In genomic region chr2:91237511-91238080, GRCm38 (mm10) we compare ENCODE assay signal across 8 mouse cellular contexts. TPM values are rescaled to one million over a fixed set of nuclear protein-coding genes. Genes with fewer than 3 reads are reported as not detected.
DNase-seq lines count a peak whose midpoint lies in the region; ATAC-seq and TF ChIP-seq lines count a peak whose summit lies in the region.
"Not testable (repeated sequence)": the region's sequence is repeated elsewhere in the genome, so short reads cannot be mapped to it uniquely, and the experiment has no call there.

No protein-coding gene starts in this region.

- not testable (repeated sequence) for TF ChIP-seq POLR2A in liver, adult 2 months (IDR thresholded peaks at IDR 0.05; ENCODE audit: extremely low read depth, insufficient read depth, low read length); small intestine, adult 2 months (IDR thresholded peaks at IDR 0.05; ENCODE audit: low read depth, low read length)

- peak overlapping the region; percentile 88 for H3K27ac ChIP-seq in embryonic facial prominence, embryonic 14.5 days (replicated peaks; ENCODE audit: low read depth, low read length)
- peak overlapping the region; percentile 94; the same call in 1 of the 2 replicates for H3K27ac ChIP-seq in heart, embryonic 11.5 days (ENCODE audit: low read depth, low read length)
- H3K27ac ChIP-seq in intestine, embryonic 16.5 days (ENCODE audit: low read length), result peak overlapping the region; percentile 97
- H3K27ac ChIP-seq in liver, adult 2 months (replicated peaks; ENCODE audit: insufficient read depth, low read depth, low read length), result peak overlapping the region; percentile 89; the same call in 1 of the 2 replicates
- peak overlapping the region; percentile 87 for H3K27ac ChIP-seq in midbrain, embryonic 10.5 days (replicated peaks)
- peak overlapping the region; percentile 69 for H3K27ac ChIP-seq in small intestine, adult 2 months (ENCODE audit: insufficient read depth, low read depth, low read length)

- WGBS in embryonic facial prominence, embryonic 14.5 days, result 19% methylated on average over 4 of the region's 4 CpGs
- 17% methylated on average over 4 of the region's 4 CpGs for WGBS in heart, embryonic 11.5 days (ENCODE audit: insufficient replicate concordance)
- 21% methylated on average over 4 of the region's 4 CpGs for WGBS in intestine, embryonic 16.5 days
- WGBS in liver, adult 2 months, result 3% methylated on average over 4 of the region's 4 CpGs
- 28% methylated on average over 4 of the region's 4 CpGs for WGBS in midbrain, embryonic 10.5 days
- WGBS in small intestine, adult 2 months, result 6% methylated on average over 4 of the region's 4 CpGs

- H3K4me1 ChIP-seq in embryonic facial prominence, embryonic 14.5 days (ENCODE audit: control insufficient read depth, insufficient read depth, low read length); heart, embryonic 11.5 days (ENCODE audit: control insufficient read depth, insufficient read depth, low read length); intestine, embryonic 16.5 days (ENCODE audit: control insufficient read depth, insufficient read depth, low read length); liver, adult 2 months (ENCODE audit: control insufficient read depth, insufficient read depth, low read length); small intestine, adult 2 months (ENCODE audit: control insufficient read depth, insufficient read depth, insufficient read length, low read length): not testable (repeated sequence)
- peaks cover 16% of the 10 kb centered on the region; the same call in 1 of the 2 replicates for H3K4me1 ChIP-seq in midbrain, embryonic 10.5 days

- not testable (repeated sequence) for H3K9me3 ChIP-seq in embryonic facial prominence, embryonic 14.5 days (ENCODE audit: control insufficient read depth, low read length); heart, embryonic 11.5 days (replicated peaks; ENCODE audit: control insufficient read depth, low read length); intestine, embryonic 16.5 days (ENCODE audit: control insufficient read depth, low read length); midbrain, embryonic 10.5 days (replicated peaks)

- not testable (repeated sequence) for H3K79me2 ChIP-seq in liver, adult 2 months (ENCODE audit: control insufficient read depth, insufficient read depth, low read length)

- peak; percentile 38 for ATAC-seq in embryonic facial prominence, embryonic 14.5 days (ENCODE audit: low read depth)
- ATAC-seq in heart, embryonic 11.5 days (replicated peaks; ENCODE audit: insufficient number of reproducible peaks, low FRiP score, low TSS enrichment), result peak; percentile 12; the same call in 1 of the 2 replicates
- ATAC-seq in intestine, embryonic 16.5 days, result peak; percentile 61

- peak overlapping the region; percentile 59 for H3K4me3 ChIP-seq in embryonic facial prominence, embryonic 14.5 days (ENCODE audit: low read depth, low read length)
- H3K4me3 ChIP-seq in heart, embryonic 11.5 days (ENCODE audit: low read depth, low read length), result peak overlapping the region; percentile 68
- peak overlapping the region; percentile 71 for H3K4me3 ChIP-seq in intestine, embryonic 16.5 days (ENCODE audit: low read length)
- H3K4me3 ChIP-seq in liver, adult 2 months (ENCODE audit: insufficient read depth, low read depth, low read length), result peak overlapping the region; percentile 84
- H3K4me3 ChIP-seq in midbrain, embryonic 10.5 days, result peak overlapping the region; percentile 61
- H3K4me3 ChIP-seq in small intestine, adult 2 months (ENCODE audit: low read depth, low read length), result peak overlapping the region; percentile 61; the same call in 1 of the 2 replicates

- not testable (repeated sequence) for TF ChIP-seq CTCF in liver, adult 2 months (IDR thresholded peaks at IDR 0.05; ENCODE audit: low read depth, low read length); small intestine, adult 2 months (IDR thresholded peaks at IDR 0.05; ENCODE audit: extremely low read depth, insufficient read length, insufficient replicate concordance, low read depth, low read length)

- peak; percentile 5 to 12 for DNase-seq in B cell, adult 2 months
- peak; percentile 69 for DNase-seq in adipocyte (ENCODE audit: low spot score)
- not testable (repeated sequence) for DNase-seq in embryonic facial prominence, embryonic 14.5 days (ENCODE audit: low spot score); midbrain, embryonic 10.5 days (ENCODE audit: low spot score)
- DNase-seq in liver, adult 2 months (ENCODE audit: extremely low read depth, low read depth, low spot score), result peak; percentile 73

- H3K27me3 ChIP-seq in embryonic facial prominence, embryonic 14.5 days (replicated peaks; ENCODE audit: control insufficient read depth, insufficient read depth, low read length); heart, embryonic 11.5 days (ENCODE audit: control insufficient read depth, insufficient read depth, low read length); intestine, embryonic 16.5 days (replicated peaks; ENCODE audit: control insufficient read depth, insufficient read depth, low read length); liver, adult 2 months (ENCODE audit: control insufficient read depth, insufficient read depth, low read length); midbrain, embryonic 10.5 days (ENCODE audit: low read depth, poor library complexity, severe bottlenecking); small intestine, adult 2 months (ENCODE audit: control insufficient read depth, insufficient read depth, low read length): not testable (repeated sequence)

- H3K36me3 ChIP-seq in embryonic facial prominence, embryonic 14.5 days (ENCODE audit: control insufficient read depth, insufficient read depth, low read length); heart, embryonic 11.5 days (ENCODE audit: control insufficient read depth, insufficient read depth, low read length); intestine, embryonic 16.5 days (ENCODE audit: control insufficient read depth, insufficient read depth, low read length); liver, adult 2 months (ENCODE audit: control insufficient read depth, insufficient read depth, low read length); midbrain, embryonic 10.5 days; small intestine, adult 2 months (ENCODE audit: control insufficient read depth, insufficient read depth, low read length): not testable (repeated sequence)

- H3K9ac ChIP-seq in embryonic facial prominence, embryonic 14.5 days (ENCODE audit: low read depth, low read length), result peak overlapping the region; percentile 72
- H3K9ac ChIP-seq in heart, embryonic 11.5 days (ENCODE audit: low read depth, low read length), result peak overlapping the region; percentile 72
- peak overlapping the region; percentile 69; the same call in 1 of the 2 replicates for H3K9ac ChIP-seq in intestine, embryonic 16.5 days (ENCODE audit: low read depth, low read length)
- peak overlapping the region; percentile 24; the same call in 1 of the 2 replicates for H3K9ac ChIP-seq in liver, adult 2 months (ENCODE audit: low read depth, low read length)

- H3K4me2 ChIP-seq in embryonic facial prominence, embryonic 14.5 days (ENCODE audit: low read depth, low read length), result peak overlapping the region; percentile 79
- peak overlapping the region; percentile 95 for H3K4me2 ChIP-seq in heart, embryonic 11.5 days
- H3K4me2 ChIP-seq in intestine, embryonic 16.5 days (ENCODE audit: low read depth, low read length), result peak overlapping the region; percentile 56

RNA-seq across cellular contexts. Expression of gene Ddb2, which starts 0.8 kb away (rescaled TPM):
- 14.1 and 16.3 TPM in 2 replicates for polyA plus RNA-seq in embryonic facial prominence, embryonic 14.5 days (2014; fragmentation: Nextera tagmentation; extraction: Ambion mirVana)
- polyA plus RNA-seq in heart, embryonic 11.5 days (2014; fragmentation: Nextera tagmentation; extraction: Ambion mirVana), result 7.3 and 8.3 TPM in 2 replicates
- 14.4 and 15.2 TPM in 2 replicates for polyA plus RNA-seq in intestine, embryonic 16.5 days (2015; fragmentation: Nextera tagmentation; extraction: Ambion mirVana)
- 4.4 and 5.0 TPM in 2 replicates for total RNA-seq in liver, adult 2 months (2014; rRNA removed)
- 4.8 and 7.9 TPM in 2 replicates for polyA plus RNA-seq in liver, adult 2 months (2012; rRNA removed)
- polyA plus RNA-seq in midbrain, embryonic 10.5 days (2016; fragmentation: Nextera tagmentation; extraction: Ambion mirVana), result 7.9 and 9.4 TPM in 2 replicates
- polyA plus RNA-seq in small intestine, adult 2 months (2012; rRNA removed), result 2.1 and 3.3 TPM in 2 replicates

RNA-seq across cellular contexts. Expression of gene Pacsin3, which starts 18.2 kb away (rescaled TPM):
- polyA plus RNA-seq in embryonic facial prominence, embryonic 14.5 days (2014; fragmentation: Nextera tagmentation; extraction: Ambion mirVana), result 59.9 and 64.3 TPM in 2 replicates
- 18.6 and 19.5 TPM in 2 replicates for polyA plus RNA-seq in heart, embryonic 11.5 days (2014; fragmentation: Nextera tagmentation; extraction: Ambion mirVana)
- 17.0 and 21.0 TPM in 2 replicates for polyA plus RNA-seq in intestine, embryonic 16.5 days (2015; fragmentation: Nextera tagmentation; extraction: Ambion mirVana)
- 24.6 and 28.1 TPM in 2 replicates for total RNA-seq in liver, adult 2 months (2014; rRNA removed)
- polyA plus RNA-seq in liver, adult 2 months (2012; rRNA removed), result 65.1 and 68.9 TPM in 2 replicates
- 38.9 and 40.5 TPM in 2 replicates for polyA plus RNA-seq in midbrain, embryonic 10.5 days (2016; fragmentation: Nextera tagmentation; extraction: Ambion mirVana)
- polyA plus RNA-seq in small intestine, adult 2 months (2012; rRNA removed), result 3.4 and 6.6 TPM in 2 replicates

RNA-seq across cellular contexts. Expression of gene Arfgap2, which starts 27.2 kb away (rescaled TPM):
- polyA plus RNA-seq in embryonic facial prominence, embryonic 14.5 days (2014; fragmentation: Nextera tagmentation; extraction: Ambion mirVana), result 68.1 and 79.3 TPM in 2 replicates
- 56.7 and 64.1 TPM in 2 replicates for polyA plus RNA-seq in heart, embryonic 11.5 days (2014; fragmentation: Nextera tagmentation; extraction: Ambion mirVana)
- 68.4 and 73.1 TPM in 2 replicates for polyA plus RNA-seq in intestine, embryonic 16.5 days (2015; fragmentation: Nextera tagmentation; extraction: Ambion mirVana)
- total RNA-seq in liver, adult 2 months (2014; rRNA removed), result 74.2 and 83.2 TPM in 2 replicates
- polyA plus RNA-seq in liver, adult 2 months (2012; rRNA removed), result 62.9 and 69.1 TPM in 2 replicates
- 99.0 and 104 TPM in 2 replicates for polyA plus RNA-seq in midbrain, embryonic 10.5 days (2016; fragmentation: Nextera tagmentation; extraction: Ambion mirVana)
- polyA plus RNA-seq in small intestine, adult 2 months (2012; rRNA removed), result 17.6 and 34.6 TPM in 2 replicates

RNA-seq across cellular contexts. Expression of gene Acp2, which starts 34.9 kb away (rescaled TPM):
- polyA plus RNA-seq in embryonic facial prominence, embryonic 14.5 days (2014; fragmentation: Nextera tagmentation; extraction: Ambion mirVana), result 29.4 and 32.3 TPM in 2 replicates
- 19.0 and 20.3 TPM in 2 replicates for polyA plus RNA-seq in heart, embryonic 11.5 days (2014; fragmentation: Nextera tagmentation; extraction: Ambion mirVana)
- 20.4 and 22.9 TPM in 2 replicates for polyA plus RNA-seq in intestine, embryonic 16.5 days (2015; fragmentation: Nextera tagmentation; extraction: Ambion mirVana)
- 23.9 and 25.5 TPM in 2 replicates for total RNA-seq in liver, adult 2 months (2014; rRNA removed)
- polyA plus RNA-seq in liver, adult 2 months (2012; rRNA removed), result 35.8 and 45.0 TPM in 2 replicates
- polyA plus RNA-seq in midbrain, embryonic 10.5 days (2016; fragmentation: Nextera tagmentation; extraction: Ambion mirVana), result 28.3 and 35.3 TPM in 2 replicates
- 12.5 and 24.7 TPM in 2 replicates for polyA plus RNA-seq in small intestine, adult 2 months (2012; rRNA removed)

RNA-seq across cellular contexts. Expression of gene Nr1h3, which starts 35.0 kb away (rescaled TPM):
- polyA plus RNA-seq in embryonic facial prominence, embryonic 14.5 days (2014; fragmentation: Nextera tagmentation; extraction: Ambion mirVana), result 1.5 and 2.7 TPM in 2 replicates
- polyA plus RNA-seq in heart, embryonic 11.5 days (2014; fragmentation: Nextera tagmentation; extraction: Ambion mirVana), result 2.5 and 2.8 TPM in 2 replicates
- polyA plus RNA-seq in intestine, embryonic 16.5 days (2015; fragmentation: Nextera tagmentation; extraction: Ambion mirVana), result 21.8 and 24.2 TPM in 2 replicates
- total RNA-seq in liver, adult 2 months (2014; rRNA removed), result 146 and 148 TPM in 2 replicates
- 190 and 198 TPM in 2 replicates for polyA plus RNA-seq in liver, adult 2 months (2012; rRNA removed)
- 2.3 and 3.1 TPM in 2 replicates for polyA plus RNA-seq in midbrain, embryonic 10.5 days (2016; fragmentation: Nextera tagmentation; extraction: Ambion mirVana)
- 39.6 and 126 TPM in 2 replicates for polyA plus RNA-seq in small intestine, adult 2 months (2012; rRNA removed)
